In the genomic region with DNA sequence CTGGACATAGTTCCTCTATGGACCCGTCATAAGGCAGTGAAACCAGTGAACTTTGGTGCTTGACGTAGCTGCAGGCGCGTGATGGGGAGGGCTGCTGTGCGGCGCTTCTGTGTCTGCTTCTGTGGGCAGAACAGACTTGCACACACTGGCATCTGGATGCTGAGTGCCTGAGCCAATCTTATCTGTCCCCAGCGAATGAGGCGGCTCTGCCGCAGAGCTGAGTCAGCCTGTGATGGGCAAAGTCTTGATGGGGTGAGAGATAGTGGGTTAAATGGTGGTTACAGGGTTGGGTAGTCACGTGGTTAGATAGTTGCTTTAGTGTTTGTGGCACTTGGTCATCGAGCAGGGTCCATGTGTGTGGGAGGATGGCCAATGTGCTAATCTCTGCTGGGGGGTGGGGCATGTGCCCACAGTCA, we compare ENCODE assay signal across 8 mouse cellular contexts. TPM values are rescaled to one million over a fixed set of nuclear protein-coding genes. Genes with fewer than 3 reads are reported as not detected.
DNase-seq lines count a peak whose midpoint lies in the region; ATAC-seq and TF ChIP-seq lines count a peak whose summit lies in the region.

No protein-coding gene starts in this region.

- no peak for TF ChIP-seq CTCF in CH12.LX (conservative IDR thresholded peaks at IDR 0.05 in 1 of 2, IDR thresholded peaks at IDR 0.05 in 1 of 2; ENCODE audit: low read depth in 2 of 2, low read length in 2 of 2)

- TF ChIP-seq POLR2A in CH12.LX (IDR thresholded peaks at IDR 0.05; ENCODE audit: low read depth, low read length) = no peak; the same call in 1 of the 2 replicates

- peak overlapping the region in 1 of 3 experiments; percentile 13 for H3K4me3 ChIP-seq in CH12.LX (replicated peaks in 1 of 3; ENCODE audit: low read depth in 2 of 3, low read length in 2 of 3, poor library complexity in 1 of 3)
- H3K4me3 ChIP-seq in embryonic facial prominence, embryonic 14.5 days (ENCODE audit: low read depth, low read length) = 0 out of 2 replicates have a peak overlapping the region, but pooled peaks have one; percentile 39
- H3K4me3 ChIP-seq in hindbrain, embryonic 14.5 days (replicated peaks; ENCODE audit: low read length) = no peak overlapping the region

- WGBS in embryonic facial prominence, embryonic 14.5 days = 63% methylated on average over 11 of the region's 11 CpGs
- 73% methylated on average over 11 of the region's 11 CpGs for WGBS in hindbrain, embryonic 14.5 days

- TF ChIP-seq EP300 in CH12.LX (IDR thresholded peaks at IDR 0.05; ENCODE audit: low read length) = no peak; the same call in 1 of the 2 replicates

- peaks cover 10% of the 10 kb centered on the region for H3K79me2 ChIP-seq in CH12.LX (replicated peaks; ENCODE audit: control insufficient read depth, extremely low read depth, insufficient read depth, poor library complexity, severe bottlenecking)

- H3K9me3 ChIP-seq in CH12.LX (replicated peaks; ENCODE audit: low read length) = no peaks in the 10 kb centered on the region
- no peaks in the 10 kb centered on the region for H3K9me3 ChIP-seq in embryonic facial prominence, embryonic 14.5 days (ENCODE audit: control insufficient read depth, low read length)
- no peaks in the 10 kb centered on the region for H3K9me3 ChIP-seq in hindbrain, embryonic 14.5 days (ENCODE audit: control insufficient read depth, low read length)

- H3K4me1 ChIP-seq in CH12.LX (ENCODE audit: control insufficient read depth in 1 of 2, insufficient read depth in 2 of 2) = peaks cover 35 to 74% of the 10 kb centered on the region in 2 experiments
- H3K4me1 ChIP-seq in embryonic facial prominence, embryonic 14.5 days (ENCODE audit: control insufficient read depth, insufficient read depth, low read length) = peaks cover 40% of the 10 kb centered on the region
- peaks cover 27% of the 10 kb centered on the region for H3K4me1 ChIP-seq in hindbrain, embryonic 14.5 days (replicated peaks; ENCODE audit: control insufficient read depth, insufficient read depth, low read length)

- peak overlapping the region; percentile 85; the same call in 1 of the 2 replicates for H3K4me2 ChIP-seq in CH12.LX (ENCODE audit: insufficient read depth, low read depth, poor library complexity, severe bottlenecking)
- peak overlapping the region; percentile 96 for H3K4me2 ChIP-seq in embryonic facial prominence, embryonic 14.5 days (ENCODE audit: low read depth, low read length)
- 0 out of 2 replicates have a peak overlapping the region, but pooled peaks have one; percentile 42 for H3K4me2 ChIP-seq in hindbrain, embryonic 14.5 days (replicated peaks)

- peaks cover 5 to 23% of the 10 kb centered on the region in 2 experiments for H3K36me3 ChIP-seq in CH12.LX (replicated peaks in 1 of 2; ENCODE audit: control insufficient read depth in 1 of 2, insufficient read depth in 1 of 2, low read length in 1 of 2)
- peaks cover 27% of the 10 kb centered on the region for H3K36me3 ChIP-seq in embryonic facial prominence, embryonic 14.5 days (ENCODE audit: control insufficient read depth, insufficient read depth, low read length)
- H3K36me3 ChIP-seq in hindbrain, embryonic 14.5 days (replicated peaks; ENCODE audit: control insufficient read depth, insufficient read depth) = peaks cover 22% of the 10 kb centered on the region

- H3K27me3 ChIP-seq in CH12.LX (replicated peaks) = no peaks in the 10 kb centered on the region
- no peaks in the 10 kb centered on the region for H3K27me3 ChIP-seq in embryonic facial prominence, embryonic 14.5 days (replicated peaks; ENCODE audit: control insufficient read depth, insufficient read depth, low read length)
- no peaks in the 10 kb centered on the region for H3K27me3 ChIP-seq in hindbrain, embryonic 14.5 days (ENCODE audit: control insufficient read depth, insufficient read depth, low read length)

- DNase-seq in 3T3-L1 (ENCODE audit: low read depth, low spot score) = peak; percentile 82
- no peak for DNase-seq in CH12.LX (ENCODE audit: extremely low read depth)
- DNase-seq in embryonic facial prominence, embryonic 14.5 days (ENCODE audit: low spot score) = no peak
- DNase-seq in hindbrain, embryonic 14.5 days (ENCODE audit: low spot score) = no peak
- peak; percentile 72 to 90 for DNase-seq in left cerebral cortex, postnatal 25 days (ENCODE audit: low spot score in 2 of 2)
- DNase-seq in thymus, postnatal 0 days (ENCODE audit: low spot score) = peak; percentile 90
- DNase-seq in urinary bladder, adult 2 months (ENCODE audit: low spot score) = no peak

- ATAC-seq in embryonic facial prominence, embryonic 14.5 days (ENCODE audit: low read depth) = no peak
- ATAC-seq in hindbrain, embryonic 14.5 days (ENCODE audit: low FRiP score) = no peak
- ATAC-seq in megakaryocyte progenitor cell, adult 5-6 weeks (replicated peaks; ENCODE audit: poor library complexity) = peak; percentile 38

- peak overlapping the region; percentile 97 for H3K27ac ChIP-seq in CH12.LX (ENCODE audit: insufficient read depth, low read depth)
- peak overlapping the region; percentile 99 for H3K27ac ChIP-seq in embryonic facial prominence, embryonic 14.5 days (replicated peaks; ENCODE audit: low read depth, low read length)
- no peak overlapping the region; the same call in 1 of the 2 replicates for H3K27ac ChIP-seq in hindbrain, embryonic 14.5 days

- in situ Hi-C loops in CH12.LX (cut with MboI; ENCODE audit: low pct_ligation_motif_present, low pct_unique_long_range_greater_than_20kb, low sequenced_read_pairs) = no loop called here

- intact Hi-C loops in left cerebral cortex, postnatal 25 days (cut with DNase I) = no loop called here

- no peak overlapping the region for H3K9ac ChIP-seq in CH12.LX (ENCODE audit: insufficient read depth, low read depth)
- 0 out of 2 replicates have a peak overlapping the region, but pooled peaks have one; percentile 9 for H3K9ac ChIP-seq in embryonic facial prominence, embryonic 14.5 days (ENCODE audit: low read depth, low read length)
- no peak overlapping the region for H3K9ac ChIP-seq in hindbrain, embryonic 14.5 days

- dilution Hi-C loops in CH12.LX (cut with MboI; ENCODE audit: extremely low pct_ligation_motif_present, extremely low pct_unique_long_range_greater_than_20kb, low sequenced_read_pairs) = no loop called here

- no peak for TF ChIP-seq RAD21 in CH12.LX (IDR thresholded peaks at IDR 0.05; ENCODE audit: low read depth, low read length)

RNA-seq across cellular contexts. Expression of gene Zfp36, which starts 2.9 kb away (rescaled TPM):
- total RNA-seq in CH12.LX (2012; rRNA removed) = 2.8 and 3.5 TPM in 2 replicates
- 1.1 and 1.9 TPM in 2 replicates for total RNA-seq in CH12.LX (2014; rRNA removed)
- polyA plus RNA-seq in CH12.LX (2012; ENCODE audit: insufficient read length, low read depth) = 8.9 and 9.9 TPM in 2 replicates
- 13.5 and 14.4 TPM in 2 replicates for polyA plus RNA-seq in embryonic facial prominence, embryonic 14.5 days (2014; fragmentation: Nextera tagmentation; extraction: Ambion mirVana)
- polyA plus RNA-seq in hindbrain, embryonic 14.5 days (2014; fragmentation: Nextera tagmentation; extraction: Ambion mirVana) = 3.0 and 3.7 TPM in 2 replicates
- total RNA-seq in left cerebral cortex, postnatal 25 days (2021) = 1 to 10 TPM; 2.2 to 2.9 TPM
- total RNA-seq in megakaryocyte progenitor cell, adult 5-6 weeks (2015) = 87.3 and 149 TPM in 2 replicates
- total RNA-seq in megakaryocyte progenitor cell, adult 5-6 weeks (2017) = 26.0 and 46.4 TPM in 2 replicates
- 70.6 and 72.0 TPM in 2 replicates for polyA plus RNA-seq in thymus, postnatal 0 days (2015; fragmentation: Nextera tagmentation; extraction: Ambion mirVana)
- polyA plus RNA-seq in urinary bladder, adult 2 months (2012; rRNA removed) = 33.5 and 34.1 TPM in 2 replicates

RNA-seq across cellular contexts. Expression of gene Med29, which starts 9.5 kb away (rescaled TPM):
- 23.5 and 27.8 TPM in 2 replicates for total RNA-seq in CH12.LX (2012; rRNA removed)
- 19.4 and 19.8 TPM in 2 replicates for total RNA-seq in CH12.LX (2014; rRNA removed)
- polyA plus RNA-seq in CH12.LX (2012; ENCODE audit: insufficient read length, low read depth) = 25.4 and 26.9 TPM in 2 replicates
- 44.1 and 48.2 TPM in 2 replicates for polyA plus RNA-seq in embryonic facial prominence, embryonic 14.5 days (2014; fragmentation: Nextera tagmentation; extraction: Ambion mirVana)
- polyA plus RNA-seq in hindbrain, embryonic 14.5 days (2014; fragmentation: Nextera tagmentation; extraction: Ambion mirVana) = 39.2 and 44.5 TPM in 2 replicates
- total RNA-seq in left cerebral cortex, postnatal 25 days (2021) = 10 to 100 TPM; 19.0 to 22.2 TPM
- total RNA-seq in megakaryocyte progenitor cell, adult 5-6 weeks (2015) = 30.6 and 36.8 TPM in 2 replicates
- total RNA-seq in megakaryocyte progenitor cell, adult 5-6 weeks (2017) = 18.0 and 21.1 TPM in 2 replicates
- polyA plus RNA-seq in thymus, postnatal 0 days (2015; fragmentation: Nextera tagmentation; extraction: Ambion mirVana) = 42.0 and 42.5 TPM in 2 replicates
- polyA plus RNA-seq in urinary bladder, adult 2 months (2012; rRNA removed) = 25.6 and 30.8 TPM in 2 replicates

RNA-seq across cellular contexts. Expression of gene Paf1, which starts 9.8 kb away (rescaled TPM):
- total RNA-seq in CH12.LX (2012; rRNA removed) (45.9 and 71.0 TPM in 2 replicates), CH12.LX (2014; rRNA removed) (42.2 and 57.8 TPM in 2 replicates)
- polyA plus RNA-seq in CH12.LX (2012; ENCODE audit: insufficient read length, low read depth) = 105 and 151 TPM in 2 replicates
- 52.1 and 54.1 TPM in 2 replicates for polyA plus RNA-seq in embryonic facial prominence, embryonic 14.5 days (2014; fragmentation: Nextera tagmentation; extraction: Ambion mirVana)
- polyA plus RNA-seq in hindbrain, embryonic 14.5 days (2014; fragmentation: Nextera tagmentation; extraction: Ambion mirVana) = 73.9 and 74.3 TPM in 2 replicates
- total RNA-seq in left cerebral cortex, postnatal 25 days (2021) = 10 to 100 TPM; 62.4 to 64.0 TPM
- total RNA-seq in megakaryocyte progenitor cell, adult 5-6 weeks (2015) = 63.9 and 89.2 TPM in 2 replicates
- 146 and 184 TPM in 2 replicates for total RNA-seq in megakaryocyte progenitor cell, adult 5-6 weeks (2017)
- 59.3 and 64.0 TPM in 2 replicates for polyA plus RNA-seq in thymus, postnatal 0 days (2015; fragmentation: Nextera tagmentation; extraction: Ambion mirVana)
- 108 and 130 TPM in 2 replicates for polyA plus RNA-seq in urinary bladder, adult 2 months (2012; rRNA removed)

RNA-seq across cellular contexts. Expression of gene Plekhg2, which starts 10.6 kb away (rescaled TPM):
- total RNA-seq in CH12.LX (2012; rRNA removed) = 3.3 and 4.7 TPM in 2 replicates
- 0.39 and 0.43 TPM in 2 replicates for total RNA-seq in CH12.LX (2014; rRNA removed)
- 5.2 and 5.5 TPM in 2 replicates for polyA plus RNA-seq in CH12.LX (2012; ENCODE audit: insufficient read length, low read depth)
- 41.1 and 51.3 TPM in 2 replicates for polyA plus RNA-seq in embryonic facial prominence, embryonic 14.5 days (2014; fragmentation: Nextera tagmentation; extraction: Ambion mirVana)
- polyA plus RNA-seq in hindbrain, embryonic 14.5 days (2014; fragmentation: Nextera tagmentation; extraction: Ambion mirVana) = 21.5 and 25.5 TPM in 2 replicates
- total RNA-seq in left cerebral cortex, postnatal 25 days (2021) = 1 to 10 TPM; 5.0 to 6.7 TPM
- 2.9 and 4.3 TPM in 2 replicates for total RNA-seq in megakaryocyte progenitor cell, adult 5-6 weeks (2015)
- 2.0 and 2.1 TPM in 2 replicates for total RNA-seq in megakaryocyte progenitor cell, adult 5-6 weeks (2017)
- 35.4 and 49.6 TPM in 2 replicates for polyA plus RNA-seq in thymus, postnatal 0 days (2015; fragmentation: Nextera tagmentation; extraction: Ambion mirVana)
- 11.7 and 23.9 TPM in 2 replicates for polyA plus RNA-seq in urinary bladder, adult 2 months (2012; rRNA removed)

RNA-seq across cellular contexts. Expression of gene Rps16, which starts 32.5 kb away (rescaled TPM):
- total RNA-seq in CH12.LX (2012; rRNA removed) = 1,915 and 2,040 TPM in 2 replicates
- total RNA-seq in CH12.LX (2014; rRNA removed) = 42.7 and 66.7 TPM in 2 replicates
- 1,205 and 1,254 TPM in 2 replicates for polyA plus RNA-seq in CH12.LX (2012; ENCODE audit: insufficient read length, low read depth)
- 1,196 and 1,252 TPM in 2 replicates for polyA plus RNA-seq in embryonic facial prominence, embryonic 14.5 days (2014; fragmentation: Nextera tagmentation; extraction: Ambion mirVana)
- 521 and 677 TPM in 2 replicates for polyA plus RNA-seq in hindbrain, embryonic 14.5 days (2014; fragmentation: Nextera tagmentation; extraction: Ambion mirVana)
- total RNA-seq in left cerebral cortex, postnatal 25 days (2021) = 100 to 1,000 TPM; 438 to 443 TPM
- total RNA-seq in megakaryocyte progenitor cell, adult 5-6 weeks (2015) = 3,279 and 3,562 TPM in 2 replicates
- 756 and 903 TPM in 2 replicates for total RNA-seq in megakaryocyte progenitor cell, adult 5-6 weeks (2017)
- 1,689 and 1,723 TPM in 2 replicates for polyA plus RNA-seq in thymus, postnatal 0 days (2015; fragmentation: Nextera tagmentation; extraction: Ambion mirVana)
- polyA plus RNA-seq in urinary bladder, adult 2 months (2012; rRNA removed) = 1,939 and 2,023 TPM in 2 replicates

Comparison
In these comparisons a context has a peak if more than half of its experiments do, and no peak if none do; other contexts are left out.
1. DNase-seq: peak in 3T3-L1 (single experiment), left cerebral cortex, postnatal 25 days (2 of 2) and thymus, postnatal 0 days (single experiment); none in CH12.LX (single experiment), embryonic facial prominence, embryonic 14.5 days (single experiment), hindbrain, embryonic 14.5 days (single experiment) and urinary bladder, adult 2 months (single experiment).
2. H3K4me2 ChIP-seq: peak in every context shown above with its lines; median percentile 96 in embryonic facial prominence, embryonic 14.5 days; 85 in CH12.LX; 42 in hindbrain, embryonic 14.5 days.